Mouse (Mus musculus): ENCODE results near the gene Dbh. TPM values are rescaled to one million over a fixed set of nuclear protein-coding genes. Genes with fewer than 3 reads are reported as not detected.
A peak's percentile ranks its signal among the peaks of the same experiment; 100 is the strongest.

The Dbh gene
- total and polyA plus RNA-seq, 2 experiments from 2014 or later: 1.7 TPM; not detected in 1

DNA sequence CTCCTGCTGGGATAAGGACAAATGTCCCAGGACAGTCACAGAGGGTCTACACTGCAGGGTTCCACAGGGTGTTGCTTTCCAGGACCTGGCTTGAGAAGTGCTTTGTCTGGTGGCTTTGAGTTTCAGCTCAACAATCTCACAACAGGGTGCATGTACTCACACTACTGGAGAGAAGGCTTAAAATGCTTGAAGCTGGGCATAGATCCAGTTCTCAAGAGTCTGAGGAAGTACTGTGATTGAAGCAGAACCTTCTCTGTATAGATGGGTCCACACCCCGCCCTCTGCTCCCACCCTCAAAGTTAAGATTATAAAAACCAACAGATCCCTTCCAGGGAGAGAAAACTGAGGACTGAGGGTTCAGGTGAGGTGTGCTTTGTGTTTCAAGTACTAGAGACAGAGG, 35.6 kb downstream of the Dbh start:
- peak; percentile 79 for DNase-seq (ENCODE audit: low spot score)
- H3K27me3 ChIP-seq (ENCODE audit: control insufficient read depth, insufficient read depth, low read length): no peaks in the 10 kb centered on the region
- no peaks in the 10 kb centered on the region for H3K36me3 ChIP-seq (replicated peaks; ENCODE audit: control insufficient read depth, insufficient read depth, low read length)
- no peak overlapping the region for H3K4me3 ChIP-seq (ENCODE audit: low read depth, low read length)
- TF ChIP-seq CTCF (IDR thresholded peaks at IDR 0.05; ENCODE audit: low read depth) (no peak; the same call in 1 of the 2 replicates), EP300 (IDR thresholded peaks at IDR 0.05; ENCODE audit: low read depth) (no peak)
- peak; percentile 45 for ATAC-seq (ENCODE audit: insufficient read depth, low read depth)
- H3K9ac ChIP-seq (replicated peaks; ENCODE audit: low read depth, low read length): no peak overlapping the region
- peaks cover 74% of the 10 kb centered on the region for H3K4me1 ChIP-seq (ENCODE audit: control insufficient read depth, insufficient read depth)
- H3K27ac ChIP-seq (ENCODE audit: low read depth): peak overlapping the region; percentile 92
- H3K4me2 ChIP-seq (ENCODE audit: low read depth, low read length): no peak overlapping the region
- no peaks in the 10 kb centered on the region for H3K9me3 ChIP-seq (replicated peaks; ENCODE audit: control insufficient read depth, low read length)
- WGBS: 36% methylated on average over 1 of the region's 1 CpGs

DNA sequence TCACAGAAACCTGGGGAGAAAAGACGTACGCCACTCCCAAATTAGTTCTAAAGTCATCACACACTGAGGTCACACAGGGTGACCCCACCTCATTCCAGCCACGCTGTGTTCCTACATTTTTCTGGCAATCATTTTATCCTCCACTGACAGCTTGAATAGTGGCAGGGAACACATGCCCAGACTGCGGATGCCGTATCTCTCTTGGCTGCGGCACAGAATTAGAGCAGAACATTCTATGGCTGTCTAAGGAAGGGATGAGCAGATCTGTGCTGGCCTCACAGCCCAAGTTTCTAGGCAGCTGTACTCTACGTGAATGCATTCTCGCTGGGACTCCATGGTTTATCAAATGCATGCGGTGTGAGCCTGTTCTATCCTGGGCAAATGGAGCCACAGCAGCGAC, 40.6 kb downstream of the Dbh start:
- Histone ChIP-seq H3K9ac (replicated peaks; ENCODE audit: low read depth, low read length) (0 out of 2 replicates have a peak overlapping the region, but pooled peaks have one; percentile 14), H3K36me3 (replicated peaks; ENCODE audit: control insufficient read depth, insufficient read depth, low read length) (no peaks in the 10 kb centered on the region), H3K27ac (ENCODE audit: low read depth) (peak overlapping the region; percentile 94), H3K27me3 (ENCODE audit: control insufficient read depth, insufficient read depth, low read length) (no peaks in the 10 kb centered on the region), H3K9me3 (replicated peaks; ENCODE audit: control insufficient read depth, low read length) (no peaks in the 10 kb centered on the region), H3K4me3 (ENCODE audit: low read depth, low read length) (no peak overlapping the region), H3K4me1 (ENCODE audit: control insufficient read depth, insufficient read depth) (peaks cover 77% of the 10 kb centered on the region), H3K4me2 (ENCODE audit: low read depth, low read length) (peak overlapping the region; percentile 6)
- DNase-seq (ENCODE audit: low spot score): peak; percentile 78
- peak; percentile 47 for ATAC-seq (ENCODE audit: insufficient read depth, low read depth)
- TF ChIP-seq EP300 (IDR thresholded peaks at IDR 0.05; ENCODE audit: low read depth) (peak; percentile 79), CTCF (IDR thresholded peaks at IDR 0.05; ENCODE audit: low read depth) (no peak)
- 25% methylated on average over 10 of the region's 10 CpGs for WGBS

DNA sequence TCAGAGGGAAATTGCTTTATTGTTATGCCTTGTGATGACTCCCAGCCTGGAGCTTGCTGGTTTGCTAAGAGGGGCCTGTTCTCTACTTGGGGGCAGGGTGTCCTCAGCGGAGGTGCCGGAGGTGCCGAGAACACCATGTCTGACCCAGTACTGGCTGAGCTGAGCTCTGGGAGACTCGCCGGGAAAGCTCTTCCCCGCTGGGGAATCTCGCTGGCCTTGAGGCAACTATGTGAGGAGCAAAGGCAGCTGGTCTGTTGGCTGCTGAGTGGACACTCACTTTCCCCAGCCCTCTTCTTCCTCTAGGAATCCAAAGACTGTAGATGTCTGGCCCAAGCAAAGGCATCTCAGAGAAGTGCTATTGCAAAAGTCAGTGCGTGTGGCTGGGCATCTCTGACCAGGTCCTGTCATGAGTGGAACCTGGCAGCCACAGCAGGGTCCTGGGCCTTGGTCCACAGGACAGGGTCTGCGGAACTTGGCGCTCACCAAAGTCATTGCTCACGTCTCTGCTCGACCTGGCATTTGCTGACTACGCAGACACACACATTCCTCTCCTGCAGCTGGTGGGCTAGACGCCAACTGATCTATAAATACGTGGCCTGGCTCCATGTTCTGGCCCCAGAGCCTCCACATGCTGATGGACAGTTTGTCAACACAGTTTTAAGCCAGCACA, 41.2 kb downstream of the Dbh start:
- DNase-seq (ENCODE audit: low spot score) (peak; percentile 89), ATAC-seq (ENCODE audit: insufficient read depth, low read depth) (peak; percentile 63)
- 23% methylated on average over 15 of the region's 15 CpGs for WGBS
- H3K4me1 ChIP-seq (ENCODE audit: control insufficient read depth, insufficient read depth): peaks cover 79% of the 10 kb centered on the region
- peak overlapping the region; percentile 6 for H3K4me2 ChIP-seq (ENCODE audit: low read depth, low read length)
- H3K36me3 ChIP-seq (replicated peaks; ENCODE audit: control insufficient read depth, insufficient read depth, low read length): no peaks in the 10 kb centered on the region
- H3K9ac ChIP-seq (replicated peaks; ENCODE audit: low read depth, low read length): peak overlapping the region; percentile 14; the same call in 1 of the 2 replicates
- 0 out of 2 replicates have a peak, but pooled peaks have one; percentile 49 for TF ChIP-seq EP300 (IDR thresholded peaks at IDR 0.05; ENCODE audit: low read depth)
- TF ChIP-seq CTCF (IDR thresholded peaks at IDR 0.05; ENCODE audit: low read depth): no peak
- H3K4me3 ChIP-seq (ENCODE audit: low read depth, low read length): no peak overlapping the region
- H3K9me3 ChIP-seq (replicated peaks; ENCODE audit: control insufficient read depth, low read length): no peaks in the 10 kb centered on the region
- H3K27me3 ChIP-seq (ENCODE audit: control insufficient read depth, insufficient read depth, low read length): no peaks in the 10 kb centered on the region
- peak overlapping the region; percentile 94 for H3K27ac ChIP-seq (ENCODE audit: low read depth)

DNA sequence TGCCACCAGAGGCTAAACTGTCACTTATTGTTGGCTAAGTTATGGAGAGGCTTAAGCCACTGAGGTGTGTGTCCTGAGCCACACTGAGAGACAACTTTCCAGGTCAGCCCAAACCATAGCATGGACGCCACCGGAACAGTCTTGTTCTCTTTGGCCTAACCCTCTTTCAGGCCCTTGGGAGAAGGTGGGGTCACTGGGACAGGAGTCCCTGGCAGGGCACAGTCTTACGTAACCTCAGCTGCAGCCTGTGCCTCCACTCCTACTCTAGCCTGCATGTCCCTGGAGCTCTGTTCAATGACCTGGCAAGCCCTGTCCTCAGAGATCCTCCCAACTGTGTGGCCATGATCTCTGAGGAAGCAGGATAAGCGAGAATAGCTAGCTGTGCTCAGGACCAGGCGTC, 42.1 kb downstream of the Dbh start:
- no peak for TF ChIP-seq CTCF (IDR thresholded peaks at IDR 0.05; ENCODE audit: low read depth)
- TF ChIP-seq EP300 (IDR thresholded peaks at IDR 0.05; ENCODE audit: low read depth): no peak
- Histone ChIP-seq H3K36me3 (replicated peaks; ENCODE audit: control insufficient read depth, insufficient read depth, low read length) (no peaks in the 10 kb centered on the region), H3K27ac (ENCODE audit: low read depth) (peak overlapping the region; percentile 94), H3K27me3 (ENCODE audit: control insufficient read depth, insufficient read depth, low read length) (no peaks in the 10 kb centered on the region), H3K4me3 (ENCODE audit: low read depth, low read length) (no peak overlapping the region), H3K4me2 (ENCODE audit: low read depth, low read length) (no peak overlapping the region), H3K4me1 (ENCODE audit: control insufficient read depth, insufficient read depth) (peaks cover 86% of the 10 kb centered on the region), H3K9me3 (replicated peaks; ENCODE audit: control insufficient read depth, low read length) (no peaks in the 10 kb centered on the region), H3K9ac (replicated peaks; ENCODE audit: low read depth, low read length) (no peak overlapping the region)
- ATAC-seq (ENCODE audit: insufficient read depth, low read depth) (no peak), DNase-seq (ENCODE audit: low spot score) (no peak)
- 75% methylated on average over 5 of the region's 5 CpGs for WGBS

DNA sequence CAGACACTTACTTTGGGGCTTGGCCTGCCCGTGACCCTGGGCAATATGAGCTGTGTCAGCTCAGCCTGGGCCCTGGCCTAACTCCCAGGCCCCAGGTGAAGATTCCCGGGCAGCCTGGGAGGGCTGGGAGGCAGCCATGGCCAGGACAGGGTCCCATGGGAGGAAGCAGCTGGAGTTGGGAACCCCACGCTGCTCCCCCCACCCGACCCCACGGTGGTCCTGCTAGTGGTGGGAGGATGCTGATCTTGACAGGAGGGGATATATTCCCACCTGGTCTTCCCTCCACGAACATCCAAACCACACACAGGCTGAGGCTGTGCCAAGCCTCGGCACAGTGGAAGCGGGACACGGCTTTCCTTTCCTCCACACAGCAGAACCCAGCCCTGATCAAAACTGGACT, 44.3 kb downstream of the Dbh start:
- Histone ChIP-seq H3K4me1 (ENCODE audit: control insufficient read depth, insufficient read depth) (peaks cover 81% of the 10 kb centered on the region), H3K4me2 (ENCODE audit: low read depth, low read length) (no peak overlapping the region), H3K9ac (replicated peaks; ENCODE audit: low read depth, low read length) (0 out of 2 replicates have a peak overlapping the region, but pooled peaks have one; percentile 11), H3K36me3 (replicated peaks; ENCODE audit: control insufficient read depth, insufficient read depth, low read length) (no peaks in the 10 kb centered on the region), H3K4me3 (ENCODE audit: low read depth, low read length) (no peak overlapping the region), H3K27me3 (ENCODE audit: control insufficient read depth, insufficient read depth, low read length) (no peaks in the 10 kb centered on the region), H3K9me3 (replicated peaks; ENCODE audit: control insufficient read depth, low read length) (no peaks in the 10 kb centered on the region), H3K27ac (ENCODE audit: low read depth) (peak overlapping the region; percentile 69)
- WGBS: 39% methylated on average over 9 of the region's 9 CpGs
- TF ChIP-seq EP300 (IDR thresholded peaks at IDR 0.05; ENCODE audit: low read depth): no peak
- TF ChIP-seq CTCF (IDR thresholded peaks at IDR 0.05; ENCODE audit: low read depth): no peak
- ATAC-seq (ENCODE audit: insufficient read depth, low read depth): no peak
- no peak for DNase-seq (ENCODE audit: low spot score)

Measured in heart, postnatal 0 days (tissue).